Mouse (Mus musculus) gastrocnemius, postnatal 25 days (tissue): ENCODE measurements around the gene Mettl25. TPM values are rescaled to one million over a fixed set of nuclear protein-coding genes. Genes with fewer than 3 reads are reported as not detected.

ENCODE experiments used
- DNase-seq: peaks from one replicate; pipeline ENCODE4 v3.0.0; 2022
- total RNA-seq, 2 experiments: library from RNA; stranded (reverse); gene quantifications; 1 replicate in 1 of 2; 2 replicates in 1 of 2; pipeline ENCODE4 v1.2.3; 2021

Gene Mettl25
- total RNA-seq, 2 experiments from 2014 or later = 2.9 to 3.0 TPM

GRCm38 (mm10) chr10:105753831-105754605 lies 87.2 kb downstream of the Mettl25 start:
- no peak for DNase-seq

GRCm38 (mm10) chr10:105746019-105746418 lies 95.2 kb downstream of the Mettl25 start:
- no peak for DNase-seq

GRCm38 (mm10) chr10:105741736-105742135 lies 99.4 kb downstream of the Mettl25 start:
- no peak for DNase-seq

GRCm38 (mm10) chr10:105738942-105739341 lies 102.2 kb downstream of the Mettl25 start:
- DNase-seq = no peak

GRCm38 (mm10) chr10:105727798-105728197 lies 113.4 kb downstream of the Mettl25 start:
- DNase-seq = no peak

GRCm38 (mm10) chr10:105727353-105727752 lies 113.8 kb downstream of the Mettl25 start:
- DNase-seq = no peak

- no peak for DNase-seq
These were observed 126.3 kb downstream of the Mettl25 start for GRCm38 (mm10) chr10:105714844-105715243.

GRCm38 (mm10) chr10:105714366-105714765 lies 126.8 kb downstream of the Mettl25 start:
- DNase-seq = no peak

- no peak for DNase-seq
These were observed 128.0 kb downstream of the Mettl25 start for GRCm38 (mm10) chr10:105713222-105713621.

Other genes with a start within 250 kb of the Mettl25 start
- gene Ccdc59, start 313 bp downstream of the Mettl25 start, total RNA-seq = 1 to 10 TPM; 7.7 to 7.8 TPM